Mouse (Mus musculus) midbrain, embryonic 14.5 days (tissue): ENCODE measurements at regions not wholly inside any gene's neighbourhood (a gene's known extent, or its start where the extent isn't known, plus 50 kb on each side); places are given as distances from the start of the nearest gene placed in this dataset.

Experiments used
- ATAC-seq: fragments of 200-750 bp; cut with Nextera tagmentation; 2 replicates; pipeline ENCODE4 v1.8.0; 2017; ENCODE audit warnings: moderate number of reproducible peaks, moderate library complexity; ENCODE audit not compliant: low FRiP score, low TSS enrichment
- DNase-seq: peaks from one replicate; pipeline ENCODE4 v3.0.0-alpha.2; 2015
- H3K27ac ChIP-seq: fragments of 300-500 bp; sonication (generic); replicated peaks from 2 replicates; pipeline ENCODE4 v1.5.1; 2014; ENCODE audit warnings: mild to moderate bottlenecking, low read depth, low read length, moderate library complexity
- H3K27me3 ChIP-seq: fragments of 300-500 bp; sonication (generic); 2 replicates; pipeline ENCODE4 v1.6.1; 2014; ENCODE audit warnings: low read length, control low read depth, mixed read lengths; ENCODE audit not compliant: control insufficient read depth, insufficient read depth
- H3K36me3 ChIP-seq: fragments of 300-500 bp; sonication (generic); 2 replicates; pipeline ENCODE4 v1.6.1; 2014; ENCODE audit warnings: low read length, control low read depth; ENCODE audit not compliant: control insufficient read depth, insufficient read depth
- H3K4me1 ChIP-seq: fragments of 300-500 bp; sonication (generic); 2 replicates; pipeline ENCODE4 v1.6.1; 2014; ENCODE audit warnings: mild to moderate bottlenecking, antibody characterized with exemption, low read length, control low read depth; ENCODE audit not compliant: control insufficient read depth, insufficient read depth
- H3K4me2 ChIP-seq: fragments of 300-500 bp; sonication (generic); 2 replicates; pipeline ENCODE4 v1.6.1; 2014; ENCODE audit warnings: mild to moderate bottlenecking, low read length, moderate library complexity
- H3K4me3 ChIP-seq: fragments of 300-500 bp; sonication (generic); replicated peaks from 2 replicates; pipeline ENCODE4 v1.5.1; 2014; ENCODE audit warnings: low read depth, low read length
- H3K9ac ChIP-seq: fragments of 300-500 bp; sonication (generic); replicated peaks from 2 replicates; pipeline ENCODE4 v1.6.1; 2014; ENCODE audit warnings: mild to moderate bottlenecking, low read length, moderate library complexity
- H3K9me3 ChIP-seq: fragments of 300-500 bp; sonication (generic); 2 replicates; pipeline ENCODE4 v1.6.1; 2016; ENCODE audit warnings: low read length, control low read depth, mixed read lengths; ENCODE audit not compliant: control insufficient read depth
- WGBS: fragments of 180-500 bp; shearing (Covaris S2); extraction: QIAGEN DNeasy Blood & Tissue Kit; methylation state at CpG from one replicate; pipeline ENCODE4 v1.1.7; 2014; 5-methylcytosine and 5-hydroxymethylcytosine counted together

DNA sequence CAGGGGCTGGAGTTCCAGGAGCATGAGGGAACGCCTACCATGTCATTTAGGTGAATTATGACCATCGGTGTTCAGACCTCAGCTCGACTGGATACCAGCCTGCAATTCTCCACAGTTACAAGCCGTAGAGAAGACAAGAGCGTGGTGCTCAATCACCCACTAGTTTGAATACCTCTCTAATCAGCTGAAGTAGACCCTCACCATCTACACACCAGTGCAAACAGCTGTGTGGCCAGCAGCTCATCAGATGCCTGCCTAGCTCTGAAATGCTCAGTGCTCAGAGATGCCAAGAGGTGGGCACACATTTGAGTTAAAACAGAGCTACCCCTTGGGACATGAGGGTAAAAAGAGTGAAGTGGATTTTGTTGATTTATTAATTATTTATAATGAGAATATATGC, 660.2 kb downstream of the Magi1 start:
- Histone ChIP-seq H3K36me3 (no peaks in the 10 kb centered on the region), H3K4me1 (no peaks in the 10 kb centered on the region), H3K27ac (no peak overlapping the region), H3K9me3 (no peaks in the 10 kb centered on the region), H3K9ac (no peak overlapping the region), H3K4me3 (no peak overlapping the region), H3K4me2 (no peak overlapping the region), H3K27me3 (no peaks in the 10 kb centered on the region)
- WGBS: 70% methylated on average over 5 of the region's 5 CpGs
- DNase-seq: no peak
- no peak for ATAC-seq

DNA sequence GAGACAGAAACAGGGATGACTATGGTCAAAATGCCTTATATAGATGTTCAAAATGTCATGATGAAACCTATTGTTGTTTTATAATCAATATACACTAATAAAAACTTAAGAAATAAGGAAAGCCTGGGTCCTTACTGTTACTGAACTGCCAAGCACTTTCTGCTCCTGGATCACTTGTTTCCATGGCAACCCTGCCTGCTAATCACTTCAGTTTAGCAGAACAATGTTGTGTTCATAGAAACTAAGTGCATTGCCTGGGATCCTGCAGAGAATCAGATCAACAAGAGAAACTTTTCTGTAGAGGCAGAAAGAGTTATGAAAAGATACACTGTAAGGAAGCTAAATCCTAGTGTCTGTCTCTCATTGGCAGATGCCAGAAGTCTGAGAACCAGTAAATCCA, 666.8 kb downstream of the Magi1 start:
- Histone ChIP-seq H3K4me1 (no peaks in the 10 kb centered on the region), H3K36me3 (no peaks in the 10 kb centered on the region), H3K4me2 (no peak overlapping the region), H3K9me3 (no peaks in the 10 kb centered on the region), H3K4me3 (no peak overlapping the region), H3K9ac (no peak overlapping the region), H3K27ac (no peak overlapping the region), H3K27me3 (no peaks in the 10 kb centered on the region)
- ATAC-seq (no peak), DNase-seq (peak; percentile 60)

DNA sequence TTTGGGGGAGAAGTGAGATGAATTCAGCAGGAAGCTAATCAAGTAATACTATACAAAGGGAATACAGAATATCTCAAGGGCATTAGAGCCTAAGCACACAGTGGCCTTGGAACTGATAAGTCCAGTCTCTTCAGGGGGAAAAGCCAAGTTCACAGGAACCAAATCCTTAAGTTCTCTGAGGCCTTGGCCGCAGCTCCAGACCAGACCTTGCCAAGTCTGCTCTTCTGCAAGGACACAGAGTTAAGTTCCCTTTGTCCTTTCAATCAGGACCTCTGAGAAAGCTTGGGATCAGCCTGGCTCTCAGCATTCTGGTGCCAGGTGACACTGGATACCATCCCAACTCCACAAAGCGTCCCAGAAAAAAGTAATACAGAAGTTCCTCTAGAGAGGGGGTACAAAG, 657.1 kb upstream of the Adamts9 start:
- Histone ChIP-seq H3K27ac (no peak overlapping the region), H3K9me3 (no peaks in the 10 kb centered on the region), H3K9ac (no peak overlapping the region), H3K4me3 (no peak overlapping the region), H3K4me1 (no peaks in the 10 kb centered on the region), H3K27me3 (no peaks in the 10 kb centered on the region), H3K36me3 (no peaks in the 10 kb centered on the region), H3K4me2 (no peak overlapping the region)
- DNase-seq: no peak
- no peak for ATAC-seq
- WGBS: 95% methylated on average over 2 of the region's 2 CpGs

DNA sequence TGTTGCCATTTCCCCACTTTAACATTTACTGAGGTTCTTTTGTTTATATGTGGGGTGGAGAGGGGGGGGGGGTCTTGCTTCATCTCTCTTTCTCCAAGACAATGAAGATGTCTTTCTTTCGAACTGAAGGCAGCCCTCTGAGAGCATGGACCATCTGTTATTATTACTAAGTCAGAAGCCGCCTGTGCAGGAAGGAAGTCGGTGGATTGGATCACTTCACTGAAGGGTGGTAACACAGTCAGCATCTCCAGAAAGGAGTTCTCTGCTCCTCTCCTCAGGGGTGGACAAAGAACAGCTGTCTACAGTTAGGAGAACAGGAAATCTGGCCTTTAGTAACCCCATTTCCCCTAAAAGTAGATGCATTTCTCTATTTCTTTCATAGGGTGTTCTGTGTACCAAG, 656.1 kb upstream of the Adamts9 start:
- no peak overlapping the region for H3K4me2 ChIP-seq
- H3K36me3 ChIP-seq: no peaks in the 10 kb centered on the region
- H3K27ac ChIP-seq: no peak overlapping the region
- no peak overlapping the region for H3K4me3 ChIP-seq
- no peaks in the 10 kb centered on the region for H3K9me3 ChIP-seq
- no peak for ATAC-seq
- DNase-seq: no peak
- H3K4me1 ChIP-seq: no peaks in the 10 kb centered on the region
- no peaks in the 10 kb centered on the region for H3K27me3 ChIP-seq
- 58% methylated on average over 3 of the region's 3 CpGs for WGBS
- H3K9ac ChIP-seq: no peak overlapping the region

DNA sequence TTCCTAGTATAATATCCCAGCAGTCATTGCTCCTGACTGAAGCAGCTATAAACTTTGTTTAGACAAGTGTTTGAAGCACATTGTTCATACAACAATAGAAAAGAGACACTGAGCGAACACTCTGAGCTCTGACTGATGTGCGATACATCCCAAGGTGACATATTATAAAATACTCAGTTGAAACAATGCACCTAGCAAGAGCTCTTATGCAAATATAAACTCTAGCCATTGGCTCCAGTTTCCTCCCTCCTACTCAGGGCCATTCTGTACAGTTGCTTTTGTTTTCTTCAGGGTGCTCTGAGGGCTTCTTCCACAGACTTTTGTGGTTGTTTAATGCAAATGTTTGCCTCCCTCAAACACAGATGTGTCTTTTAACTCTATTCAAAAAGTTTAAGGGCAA, 646.6 kb upstream of the Adamts9 start:
- ATAC-seq: no peak

DNA sequence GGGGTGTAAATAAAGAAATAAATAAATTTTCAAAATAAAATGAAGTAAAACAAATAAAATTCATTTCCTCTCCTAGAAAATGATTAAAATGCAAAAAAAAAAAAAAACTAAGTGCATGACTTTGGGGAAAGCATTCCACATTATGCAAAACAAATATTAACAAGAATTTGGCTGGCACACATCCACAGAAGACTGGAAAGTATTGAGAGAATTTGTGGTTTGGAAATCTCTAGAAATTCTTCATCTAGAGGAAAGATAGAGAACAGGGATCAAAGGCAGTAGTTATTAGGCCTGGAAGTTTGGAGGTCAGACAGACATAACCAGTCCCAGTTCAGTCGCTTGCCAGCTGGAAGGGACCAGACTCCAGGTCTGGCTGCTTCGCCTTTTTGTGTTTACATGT, 643.6 kb upstream of the Adamts9 start:
- Histone ChIP-seq H3K9me3 (no peaks in the 10 kb centered on the region), H3K36me3 (no peaks in the 10 kb centered on the region), H3K27ac (no peak overlapping the region), H3K4me2 (no peak overlapping the region), H3K27me3 (no peaks in the 10 kb centered on the region), H3K4me3 (no peak overlapping the region), H3K4me1 (no peaks in the 10 kb centered on the region), H3K9ac (no peak overlapping the region)
- 90% methylated on average over 2 of the region's 2 CpGs for WGBS
- ATAC-seq (no peak), DNase-seq (no peak)

More for the DNA sequence above, 646.6 kb upstream of the Adamts9 start:
- H3K4me2 ChIP-seq: no peak overlapping the region
- no peak overlapping the region for H3K9ac ChIP-seq
- no peak for DNase-seq
- WGBS: 42% methylated on average over 2 of the region's 2 CpGs
- no peaks in the 10 kb centered on the region for H3K36me3 ChIP-seq
- H3K27me3 ChIP-seq: no peaks in the 10 kb centered on the region
- no peak overlapping the region for H3K4me3 ChIP-seq
- no peaks in the 10 kb centered on the region for H3K4me1 ChIP-seq
- H3K9me3 ChIP-seq: no peaks in the 10 kb centered on the region
- H3K27ac ChIP-seq: no peak overlapping the region

DNA sequence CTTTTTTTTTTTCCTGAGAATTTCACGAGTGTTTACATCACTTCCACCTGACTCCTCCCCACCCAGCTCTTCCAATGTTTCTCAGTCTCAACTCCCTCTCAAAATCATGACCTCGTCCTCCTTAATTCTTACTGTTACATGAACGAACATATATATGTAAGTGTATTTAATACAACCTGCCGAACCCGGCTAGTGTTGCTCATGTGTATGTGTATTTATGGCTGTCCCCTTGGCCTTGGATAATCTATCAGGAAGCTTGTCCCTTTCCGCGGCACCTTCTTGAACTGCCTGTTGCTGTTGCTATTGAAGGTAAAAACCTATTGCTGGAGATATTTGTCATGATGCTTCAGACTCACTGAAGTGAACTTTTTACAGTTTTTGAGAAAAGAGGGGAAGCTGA, 637.8 kb upstream of the Adamts9 start:
- no peaks in the 10 kb centered on the region for H3K4me1 ChIP-seq
- no peak overlapping the region for H3K9ac ChIP-seq
- H3K27me3 ChIP-seq: no peaks in the 10 kb centered on the region
- WGBS: 89% methylated on average over 7 of the region's 7 CpGs
- H3K4me3 ChIP-seq: no peak overlapping the region
- no peaks in the 10 kb centered on the region for H3K9me3 ChIP-seq
- no peak for ATAC-seq
- no peaks in the 10 kb centered on the region for H3K36me3 ChIP-seq
- H3K4me2 ChIP-seq: no peak overlapping the region
- no peak overlapping the region for H3K27ac ChIP-seq
- DNase-seq: no peak

DNA sequence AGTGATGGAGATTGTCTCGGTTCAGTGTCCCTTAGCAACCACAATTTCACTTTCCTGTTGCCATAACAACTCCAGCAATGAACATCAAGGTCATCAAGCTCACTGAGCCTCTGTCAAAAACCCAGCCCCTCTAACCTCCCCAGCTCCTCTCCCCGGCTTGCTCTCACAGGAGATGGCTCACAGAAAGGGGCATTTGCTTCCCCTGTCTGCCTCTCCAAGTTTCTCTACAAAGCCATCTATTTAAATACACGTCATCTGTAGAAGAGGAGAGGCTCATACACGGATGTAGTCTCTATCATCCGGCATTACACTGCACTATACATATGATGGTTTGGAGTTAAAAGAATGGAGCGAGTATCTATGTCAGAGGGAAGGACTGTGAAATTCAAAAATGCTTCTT, 637.4 kb upstream of the Adamts9 start:
- ATAC-seq (no peak), DNase-seq (peak; percentile 35)
- Histone ChIP-seq H3K4me3 (no peak overlapping the region), H3K4me1 (no peaks in the 10 kb centered on the region), H3K9ac (no peak overlapping the region), H3K27me3 (no peaks in the 10 kb centered on the region), H3K9me3 (no peaks in the 10 kb centered on the region), H3K36me3 (no peaks in the 10 kb centered on the region), H3K27ac (no peak overlapping the region), H3K4me2 (no peak overlapping the region)
- 49% methylated on average over 6 of the region's 6 CpGs for WGBS

DNA sequence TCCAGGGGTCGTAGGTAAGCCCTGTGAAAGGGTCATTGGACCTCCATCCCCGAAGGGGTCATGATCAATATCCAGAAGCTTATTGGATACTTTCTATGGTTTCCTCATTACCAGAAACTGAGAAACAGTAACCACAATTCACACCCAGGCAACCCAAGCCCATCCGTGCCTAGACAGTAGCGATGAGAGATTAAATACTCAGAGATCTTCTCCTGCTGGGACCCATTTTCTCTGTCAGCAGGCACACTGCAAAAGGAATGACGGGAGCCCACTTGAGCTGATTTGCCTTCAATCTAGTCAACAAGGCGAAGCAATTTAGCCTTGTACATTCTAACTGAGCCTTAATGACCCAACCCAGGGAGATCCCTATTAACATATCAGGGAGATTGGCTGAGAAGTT, 632.0 kb upstream of the Adamts9 start:
- Histone ChIP-seq H3K4me1 (no peaks in the 10 kb centered on the region), H3K27me3 (no peaks in the 10 kb centered on the region), H3K27ac (no peak overlapping the region), H3K9ac (no peak overlapping the region), H3K9me3 (no peaks in the 10 kb centered on the region), H3K4me2 (no peak overlapping the region), H3K4me3 (no peak overlapping the region), H3K36me3 (no peaks in the 10 kb centered on the region)
- no peak for DNase-seq
- no peak for ATAC-seq
- 63% methylated on average over 6 of the region's 6 CpGs for WGBS
